Mouse (Mus musculus): ENCODE data around the gene Vmn1r143. TPM values are rescaled to one million over a fixed set of nuclear protein-coding genes. Genes with fewer than 3 reads are reported as not detected.
"Not testable (repeated sequence)": the region's sequence is repeated elsewhere in the genome, so short reads cannot be mapped to it uniquely, and the experiment has no call there.

Gene Vmn1r143
- polyA plus RNA-seq (2012), result not detected in 2 replicates

GRCm38 (mm10) chr7:22189077-22189476 is at the start of gene Vmn1r143:
Gene Vmn1r143 (plus strand): TSS chr7:22189377.
- not testable (repeated sequence) for TF ChIP-seq GATA1 (IDR thresholded peaks at IDR 0.05; ENCODE audit: low read length)

- TF ChIP-seq GATA1 (IDR thresholded peaks at IDR 0.05; ENCODE audit: low read length), result not testable (repeated sequence)
These were observed 25.2 kb upstream of the Vmn1r143 start, which contains the start of gene Vmn1r142 for GRCm38 (mm10) chr7:22163935-22164334. Gene Vmn1r142 (minus strand): TSS chr7:22164035.

GRCm38 (mm10) chr7:22201164-22201563 is 12.0 kb downstream of the Vmn1r143 start, which contains the start of gene Gm8653:
Gene Gm8653 (minus strand): TSS chr7:22201264.
- TF ChIP-seq GATA1 (IDR thresholded peaks at IDR 0.05; ENCODE audit: low read length), result not testable (repeated sequence)

- not testable (repeated sequence) for TF ChIP-seq GATA1 (IDR thresholded peaks at IDR 0.05; ENCODE audit: low read length)
These were observed 40.2 kb downstream of the Vmn1r143 start, which contains the start of gene Gm8453 for GRCm38 (mm10) chr7:22229384-22229783. Gene Gm8453 (minus strand): TSS chr7:22229484.

Other genes with a start within 250 kb of the Vmn1r143 start
- not detected in 2 replicates for gene Vmn1r137, start 194.8 kb upstream of the Vmn1r143 start, polyA plus RNA-seq (2012)
- not detected in 2 replicates for gene Vmn1r138, start 160.5 kb upstream of the Vmn1r143 start, polyA plus RNA-seq (2012)
- not detected in 2 replicates for gene Gm6176, start 133.1 kb upstream of the Vmn1r143 start, polyA plus RNA-seq (2012)
- gene Vmn1r139, start 120.3 kb upstream of the Vmn1r143 start, polyA plus RNA-seq (2012), result not detected in 2 replicates
- gene Gm16451, start 71.1 kb upstream of the Vmn1r143 start, polyA plus RNA-seq (2012), result not detected in 2 replicates
- not detected in 2 replicates for gene Gm10666, start 54.6 kb upstream of the Vmn1r143 start, polyA plus RNA-seq (2012)
- not detected in 2 replicates for gene Vmn1r142, start 25.3 kb upstream of the Vmn1r143 start, polyA plus RNA-seq (2012)
- gene Gm8653, start 11.9 kb downstream of the Vmn1r143 start, polyA plus RNA-seq (2012), result not detected in 2 replicates
- gene Gm8453, start 40.1 kb downstream of the Vmn1r143 start, polyA plus RNA-seq (2012), result not detected in 2 replicates
- not detected in 2 replicates for gene Gm4187, start 140.3 kb downstream of the Vmn1r143 start, polyA plus RNA-seq (2012)
- gene Gm8660, start 181.7 kb downstream of the Vmn1r143 start, polyA plus RNA-seq (2012), result not detected in 2 replicates
- gene Vmn1r148, start 224.2 kb downstream of the Vmn1r143 start, polyA plus RNA-seq (2012), result not detected in 2 replicates
- not detected in 2 replicates for gene Vmn1r149, start 248.9 kb downstream of the Vmn1r143 start, polyA plus RNA-seq (2012)

Measured in G1E-ER4 (cell line).